Comparison of ENCODE assay signal across 10 mouse cellular contexts in the genomic region with DNA sequence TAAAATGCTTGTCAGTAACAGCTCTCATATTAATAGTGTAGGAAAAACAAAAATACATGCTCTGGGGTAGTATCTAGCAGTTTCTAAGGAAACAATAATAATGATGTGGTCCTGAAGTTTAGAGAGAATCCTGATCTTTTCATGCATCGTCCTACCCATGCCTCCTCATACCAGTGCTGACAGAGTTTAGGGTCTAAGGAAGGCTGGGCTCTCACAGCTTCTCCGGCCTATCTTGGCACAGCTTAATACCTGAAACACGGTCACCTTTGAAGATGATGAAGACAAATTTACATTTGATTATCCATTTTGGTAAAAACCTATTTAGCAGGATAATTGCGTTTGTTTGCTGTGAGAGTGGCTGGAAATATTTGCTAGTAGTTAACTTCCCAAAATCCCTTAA. TPM values are rescaled to one million over a fixed set of nuclear protein-coding genes. Genes with fewer than 3 reads are reported as not detected.
DNase-seq lines count a peak whose midpoint lies in the region; ATAC-seq and TF ChIP-seq lines count a peak whose summit lies in the region.
"Had no signal": no experiment of that assay in that cellular context is flagged by ENCODE, and none has a peak within 500 bp of the region (broad histone marks: within the 10 kb centered on the region; RNA-seq: fewer than 3 reads in every experiment).

No protein-coding gene starts in this region.

- DNase-seq in midbrain, embryonic 10.5 days (ENCODE audit: low spot score): no peak
- DNase-seq in midbrain, postnatal 0 days (ENCODE audit: low spot score): no peak
- DNase-seq in embryo, embryonic 9.5 days (ENCODE audit: extremely low spot score): peak; percentile 62
- peak; percentile 18 for DNase-seq in induced T-regulatory cell, adult 2 months (ENCODE audit: low read depth)
- no peak for DNase-seq in cerebellum, postnatal 10 days
- DNase-seq in urinary bladder, postnatal 14 days (ENCODE audit: low spot score): no peak
- DNase-seq: left cerebral cortex, postnatal 4 days; right cerebral cortex, postnatal 14 days had no signal

- H3K4me2 ChIP-seq in midbrain, postnatal 0 days (ENCODE audit: low read depth, low read length, poor library complexity, severe bottlenecking): no peak overlapping the region
- H3K4me2 ChIP-seq in stomach, embryonic 14.5 days (replicated peaks; ENCODE audit: low read depth, low read length): peak overlapping the region; percentile 71

- no peaks in the 10 kb centered on the region for H3K9me3 ChIP-seq in midbrain, embryonic 10.5 days (replicated peaks)
- H3K9me3 ChIP-seq in midbrain, postnatal 0 days (ENCODE audit: low read length): no peaks in the 10 kb centered on the region
- no peaks in the 10 kb centered on the region for H3K9me3 ChIP-seq in stomach, embryonic 14.5 days (ENCODE audit: control insufficient read depth, low read depth, low read length)

- no peak for TF ChIP-seq CTCF in midbrain, postnatal 0 days (IDR thresholded peaks at IDR 0.05)

- H3K36me3 ChIP-seq in midbrain, embryonic 10.5 days: no peaks in the 10 kb centered on the region
- H3K36me3 ChIP-seq in midbrain, postnatal 0 days (ENCODE audit: insufficient read depth, low read length): no peaks in the 10 kb centered on the region
- no peaks in the 10 kb centered on the region for H3K36me3 ChIP-seq in stomach, embryonic 14.5 days (ENCODE audit: control insufficient read depth, insufficient read depth, low read length)

- H3K4me1 ChIP-seq in midbrain, embryonic 10.5 days: peaks cover 57% of the 10 kb centered on the region
- H3K4me1 ChIP-seq in midbrain, postnatal 0 days (ENCODE audit: insufficient read depth, low read length): 0 out of 2 replicates have a peak, but pooled peaks cover 3% of the 10 kb centered on the region
- H3K4me1 ChIP-seq in stomach, embryonic 14.5 days (ENCODE audit: control insufficient read depth, insufficient read depth, low read length): peaks cover 20% of the 10 kb centered on the region

- peak overlapping the region; percentile 59 for H3K4me3 ChIP-seq in midbrain, embryonic 10.5 days
- no peak overlapping the region for H3K4me3 ChIP-seq in midbrain, postnatal 0 days (ENCODE audit: low read depth, low read length)
- peak overlapping the region; percentile 35 for H3K4me3 ChIP-seq in stomach, embryonic 14.5 days (ENCODE audit: low read depth, low read length)

- H3K27me3 ChIP-seq in midbrain, embryonic 10.5 days (ENCODE audit: low read depth, poor library complexity, severe bottlenecking): no peaks in the 10 kb centered on the region
- no peaks in the 10 kb centered on the region for H3K27me3 ChIP-seq in midbrain, postnatal 0 days (ENCODE audit: insufficient read depth, low read length)
- no peaks in the 10 kb centered on the region for H3K27me3 ChIP-seq in stomach, embryonic 14.5 days (ENCODE audit: control insufficient read depth, insufficient read depth, low read length)

- no peak for ATAC-seq in midbrain, postnatal 0 days (ENCODE audit: low FRiP score)
- no peak for ATAC-seq in stomach, embryonic 14.5 days (ENCODE audit: insufficient number of reproducible peaks, insufficient read depth, low FRiP score, low read depth)

- H3K27ac ChIP-seq in midbrain, embryonic 10.5 days (replicated peaks): peak overlapping the region; percentile 97
- H3K27ac ChIP-seq in midbrain, postnatal 0 days (ENCODE audit: low read depth, low read length): no peak overlapping the region
- H3K27ac ChIP-seq in stomach, embryonic 14.5 days (ENCODE audit: low read length): peak overlapping the region; percentile 82

- H3K9ac ChIP-seq in midbrain, postnatal 0 days (replicated peaks; ENCODE audit: low read length, poor library complexity, severe bottlenecking): no peak overlapping the region
- H3K9ac ChIP-seq in stomach, embryonic 14.5 days (replicated peaks; ENCODE audit: low read depth, low read length): no peak overlapping the region

- WGBS in midbrain, embryonic 10.5 days: 55% methylated on average over 4 of the region's 4 CpGs
- WGBS in midbrain, postnatal 0 days: 37% methylated on average over 4 of the region's 4 CpGs
- 31% methylated on average over 4 of the region's 4 CpGs for WGBS in stomach, embryonic 14.5 days

RNA-seq across cellular contexts. Expression of gene Hist1h3c, which starts 1.4 kb away (rescaled TPM):
- polyA plus RNA-seq in midbrain, embryonic 10.5 days (2016; fragmentation: Nextera tagmentation; extraction: Ambion mirVana): 7.3 and 9.5 TPM in 2 replicates
- total RNA-seq in midbrain, postnatal 0 days (2014; rRNA removed): 206 and 420 TPM in 2 replicates
- not detected in 2 replicates for polyA plus RNA-seq in midbrain, postnatal 0 days (2015; fragmentation: Nextera tagmentation; extraction: Ambion mirVana)
- polyA plus RNA-seq in stomach, embryonic 14.5 days (2014; fragmentation: Nextera tagmentation; extraction: Ambion mirVana): 6.1 and 8.4 TPM in 2 replicates
- total RNA-seq: gastrocnemius, adult 8-10 months had no signal

RNA-seq across cellular contexts. Expression of gene Hist1h2bb, which starts 2.6 kb away (rescaled TPM):
- 2.3 and 2.4 TPM in 2 replicates for polyA plus RNA-seq in midbrain, embryonic 10.5 days (2016; fragmentation: Nextera tagmentation; extraction: Ambion mirVana)
- 491 and 821 TPM in 2 replicates for total RNA-seq in midbrain, postnatal 0 days (2014; rRNA removed)
- 0.61 TPM in 1 of 2 replicates, not detected in the other for polyA plus RNA-seq in midbrain, postnatal 0 days (2015; fragmentation: Nextera tagmentation; extraction: Ambion mirVana)
- polyA plus RNA-seq in stomach, embryonic 14.5 days (2014; fragmentation: Nextera tagmentation; extraction: Ambion mirVana): 2.0 and 2.1 TPM in 2 replicates

RNA-seq across cellular contexts. Expression of gene Hist1h1c, which starts 5.4 kb away (rescaled TPM):
- polyA plus RNA-seq in midbrain, embryonic 10.5 days (2016; fragmentation: Nextera tagmentation; extraction: Ambion mirVana): 8.8 and 9.5 TPM in 2 replicates
- 243 and 275 TPM in 2 replicates for total RNA-seq in midbrain, postnatal 0 days (2014; rRNA removed)
- 26.1 and 26.5 TPM in 2 replicates for polyA plus RNA-seq in midbrain, postnatal 0 days (2015; fragmentation: Nextera tagmentation; extraction: Ambion mirVana)
- polyA plus RNA-seq in stomach, embryonic 14.5 days (2014; fragmentation: Nextera tagmentation; extraction: Ambion mirVana): 38.5 and 39.4 TPM in 2 replicates

RNA-seq across cellular contexts. Expression of gene Hist1h2ab, which starts 7.0 kb away (rescaled TPM):
- 44.4 and 45.3 TPM in 2 replicates for polyA plus RNA-seq in midbrain, embryonic 10.5 days (2016; fragmentation: Nextera tagmentation; extraction: Ambion mirVana)
- total RNA-seq in midbrain, postnatal 0 days (2014; rRNA removed): 98.5 and 290 TPM in 2 replicates
- polyA plus RNA-seq in midbrain, postnatal 0 days (2015; fragmentation: Nextera tagmentation; extraction: Ambion mirVana): 2.1 and 2.4 TPM in 2 replicates
- 38.8 and 50.2 TPM in 2 replicates for polyA plus RNA-seq in stomach, embryonic 14.5 days (2014; fragmentation: Nextera tagmentation; extraction: Ambion mirVana)

RNA-seq across cellular contexts. Expression of gene Hist1h3b, which starts 8.1 kb away (rescaled TPM):
- polyA plus RNA-seq in midbrain, embryonic 10.5 days (2016; fragmentation: Nextera tagmentation; extraction: Ambion mirVana): 8.1 and 11.3 TPM in 2 replicates
- total RNA-seq in midbrain, postnatal 0 days (2014; rRNA removed): 124 and 290 TPM in 2 replicates
- 0.50 and 0.51 TPM in 2 replicates for polyA plus RNA-seq in midbrain, postnatal 0 days (2015; fragmentation: Nextera tagmentation; extraction: Ambion mirVana)
- 11.1 and 11.8 TPM in 2 replicates for polyA plus RNA-seq in stomach, embryonic 14.5 days (2014; fragmentation: Nextera tagmentation; extraction: Ambion mirVana)

Comparison
In these comparisons a context has a peak if more than half of its experiments do, and no peak if none do; other contexts are left out.
1. DNase-seq: peak in embryo, embryonic 9.5 days (single experiment) and induced T-regulatory cell, adult 2 months (single experiment); none in midbrain, embryonic 10.5 days (single experiment), midbrain, postnatal 0 days (single experiment), cerebellum, postnatal 10 days (0 of 2) and urinary bladder, postnatal 14 days (single experiment).